Mouse (Mus musculus): ENCODE results near the gene Bzw2. TPM values are rescaled to one million over a fixed set of nuclear protein-coding genes. Genes with fewer than 3 reads are reported as not detected.

Gene Bzw2
- polyA plus RNA-seq, 1 experiment = 98.0 TPM

GRCm38 (mm10) chr12:36112081-36112480 is 45.8 kb downstream of the Bzw2 start:
- Histone ChIP-seq H3K27ac (ENCODE audit: insufficient read depth, low read length) (no peak overlapping the region), H3K4me3 (ENCODE audit: insufficient read depth, low read length) (no peak overlapping the region), H3K4me1 (ENCODE audit: control insufficient read depth, insufficient read depth, low read length) (no peaks in the 10 kb centered on the region)
- no peak for TF ChIP-seq POLR2A (IDR thresholded peaks at IDR 0.05; ENCODE audit: low read depth, low read length)

GRCm38 (mm10) chr12:36111110-36111509 is 46.8 kb downstream of the Bzw2 start:
- TF ChIP-seq CTCF (IDR thresholded peaks at IDR 0.05; ENCODE audit: borderline replicate concordance, insufficient read depth, low read length) (no peak), POLR2A (IDR thresholded peaks at IDR 0.05; ENCODE audit: low read depth, low read length) (no peak)
- Histone ChIP-seq H3K4me1 (ENCODE audit: control insufficient read depth, insufficient read depth, low read length) (no peaks in the 10 kb centered on the region), H3K4me3 (ENCODE audit: insufficient read depth, low read length) (no peak overlapping the region), H3K27ac (ENCODE audit: insufficient read depth, low read length) (no peak overlapping the region)

GRCm38 (mm10) chr12:36110457-36110856 is 47.4 kb downstream of the Bzw2 start:
- no peak overlapping the region for H3K4me3 ChIP-seq (ENCODE audit: insufficient read depth, low read length)
- H3K27ac ChIP-seq (ENCODE audit: insufficient read depth, low read length) = no peak overlapping the region
- no peak for TF ChIP-seq CTCF (IDR thresholded peaks at IDR 0.05; ENCODE audit: borderline replicate concordance, insufficient read depth, low read length)
- no peak for TF ChIP-seq POLR2A (IDR thresholded peaks at IDR 0.05; ENCODE audit: low read depth, low read length)
- no peaks in the 10 kb centered on the region for H3K4me1 ChIP-seq (ENCODE audit: control insufficient read depth, insufficient read depth, low read length)

- H3K4me3 ChIP-seq (ENCODE audit: insufficient read depth, low read length) = no peak overlapping the region
- no peak for TF ChIP-seq CTCF (IDR thresholded peaks at IDR 0.05; ENCODE audit: borderline replicate concordance, insufficient read depth, low read length)
- no peak for TF ChIP-seq POLR2A (IDR thresholded peaks at IDR 0.05; ENCODE audit: low read depth, low read length)
- no peaks in the 10 kb centered on the region for H3K4me1 ChIP-seq (ENCODE audit: control insufficient read depth, insufficient read depth, low read length)
- no peak overlapping the region for H3K27ac ChIP-seq (ENCODE audit: insufficient read depth, low read length)
Measured at GRCm38 (mm10) chr12:36108442-36108841, 49.4 kb downstream of the Bzw2 start.

GRCm38 (mm10) chr12:36103592-36103910 is 54.3 kb downstream of the Bzw2 start:
- Histone ChIP-seq H3K4me3 (ENCODE audit: insufficient read depth, low read length) (no peak overlapping the region), H3K27ac (ENCODE audit: insufficient read depth, low read length) (no peak overlapping the region), H3K4me1 (ENCODE audit: control insufficient read depth, insufficient read depth, low read length) (no peaks in the 10 kb centered on the region)
- TF ChIP-seq CTCF (IDR thresholded peaks at IDR 0.05; ENCODE audit: borderline replicate concordance, insufficient read depth, low read length) = no peak
- TF ChIP-seq POLR2A (IDR thresholded peaks at IDR 0.05; ENCODE audit: low read depth, low read length) = no peak

- TF ChIP-seq CTCF (IDR thresholded peaks at IDR 0.05; ENCODE audit: borderline replicate concordance, insufficient read depth, low read length) (no peak), POLR2A (IDR thresholded peaks at IDR 0.05; ENCODE audit: low read depth, low read length) (no peak)
- Histone ChIP-seq H3K27ac (ENCODE audit: insufficient read depth, low read length) (no peak overlapping the region), H3K4me3 (ENCODE audit: insufficient read depth, low read length) (no peak overlapping the region), H3K4me1 (ENCODE audit: control insufficient read depth, insufficient read depth, low read length) (no peaks in the 10 kb centered on the region)
Measured at GRCm38 (mm10) chr12:36102733-36103591, 54.9 kb downstream of the Bzw2 start.

- TF ChIP-seq POLR2A (IDR thresholded peaks at IDR 0.05; ENCODE audit: low read depth, low read length) (no peak), CTCF (IDR thresholded peaks at IDR 0.05; ENCODE audit: borderline replicate concordance, insufficient read depth, low read length) (no peak)
- H3K27ac ChIP-seq (ENCODE audit: insufficient read depth, low read length) = no peak overlapping the region
- no peak overlapping the region for H3K4me3 ChIP-seq (ENCODE audit: insufficient read depth, low read length)
- no peaks in the 10 kb centered on the region; the same call in 1 of the 2 replicates for H3K4me1 ChIP-seq (ENCODE audit: control insufficient read depth, insufficient read depth, low read length)
Measured at GRCm38 (mm10) chr12:36095371-36095880, 62.5 kb downstream of the Bzw2 start.

GRCm38 (mm10) chr12:36093081-36093670 is 64.7 kb downstream of the Bzw2 start:
- Histone ChIP-seq H3K4me1 (ENCODE audit: control insufficient read depth, insufficient read depth, low read length) (no peaks in the 10 kb centered on the region; the same call in 1 of the 2 replicates), H3K27ac (ENCODE audit: insufficient read depth, low read length) (no peak overlapping the region), H3K4me3 (ENCODE audit: insufficient read depth, low read length) (no peak overlapping the region)
- no peak for TF ChIP-seq POLR2A (IDR thresholded peaks at IDR 0.05; ENCODE audit: low read depth, low read length)
- TF ChIP-seq CTCF (IDR thresholded peaks at IDR 0.05; ENCODE audit: borderline replicate concordance, insufficient read depth, low read length) = no peak

GRCm38 (mm10) chr12:36091964-36092363 is 65.9 kb downstream of the Bzw2 start:
- Histone ChIP-seq H3K4me3 (ENCODE audit: insufficient read depth, low read length) (no peak overlapping the region), H3K27ac (ENCODE audit: insufficient read depth, low read length) (no peak overlapping the region), H3K4me1 (ENCODE audit: control insufficient read depth, insufficient read depth, low read length) (no peaks in the 10 kb centered on the region; the same call in 1 of the 2 replicates)
- TF ChIP-seq CTCF (IDR thresholded peaks at IDR 0.05; ENCODE audit: borderline replicate concordance, insufficient read depth, low read length) (no peak), POLR2A (IDR thresholded peaks at IDR 0.05; ENCODE audit: low read depth, low read length) (no peak)

GRCm38 (mm10) chr12:36089221-36089620 is 68.7 kb downstream of the Bzw2 start:
- Histone ChIP-seq H3K4me3 (ENCODE audit: insufficient read depth, low read length) (no peak overlapping the region), H3K4me1 (ENCODE audit: control insufficient read depth, insufficient read depth, low read length) (no peaks in the 10 kb centered on the region; the same call in 1 of the 2 replicates), H3K27ac (ENCODE audit: insufficient read depth, low read length) (no peak overlapping the region)
- TF ChIP-seq CTCF (IDR thresholded peaks at IDR 0.05; ENCODE audit: borderline replicate concordance, insufficient read depth, low read length) = no peak
- no peak for TF ChIP-seq POLR2A (IDR thresholded peaks at IDR 0.05; ENCODE audit: low read depth, low read length)

All from embryonic fibroblast, embryonic 13.5 days (primary cell).